Mouse (Mus musculus) olfactory bulb, adult 2 months (tissue): ENCODE measurements around the gene Dlx4.

Source experiments
- CTCF ChIP-seq: fragments of 200-500 bp; IDR thresholded peaks from 2 replicates; pipeline ENCODE4 v1.5.1; 2012; ENCODE audit warnings: low read depth, mild to moderate bottlenecking, low read length, moderate library complexity; ENCODE audit not compliant: insufficient read depth
- POLR2A ChIP-seq: fragments of 200-500 bp; IDR thresholded peaks from 2 replicates; pipeline ENCODE4 v1.6.1; 2012; ENCODE audit warnings: mild to moderate bottlenecking, low read depth, low read length, moderate library complexity; ENCODE audit not compliant: insufficient read depth

- TF ChIP-seq CTCF (no peak), POLR2A (no peak)
Measured at GRCm38 (mm10) chr11:95125366-95125948, 20.6 kb downstream of the Dlx4 start.
